Mouse (Mus musculus) thymus, postnatal 36 days (tissue): ENCODE measurements around the gene Nodal.

Experiments used
- DNase-seq, 2 experiments: peaks; one replicate each; pipeline ENCODE4 v3.0.0; 2022; ENCODE audit warnings: mixed read lengths in 2 of 2

The Nodal gene

DNA sequence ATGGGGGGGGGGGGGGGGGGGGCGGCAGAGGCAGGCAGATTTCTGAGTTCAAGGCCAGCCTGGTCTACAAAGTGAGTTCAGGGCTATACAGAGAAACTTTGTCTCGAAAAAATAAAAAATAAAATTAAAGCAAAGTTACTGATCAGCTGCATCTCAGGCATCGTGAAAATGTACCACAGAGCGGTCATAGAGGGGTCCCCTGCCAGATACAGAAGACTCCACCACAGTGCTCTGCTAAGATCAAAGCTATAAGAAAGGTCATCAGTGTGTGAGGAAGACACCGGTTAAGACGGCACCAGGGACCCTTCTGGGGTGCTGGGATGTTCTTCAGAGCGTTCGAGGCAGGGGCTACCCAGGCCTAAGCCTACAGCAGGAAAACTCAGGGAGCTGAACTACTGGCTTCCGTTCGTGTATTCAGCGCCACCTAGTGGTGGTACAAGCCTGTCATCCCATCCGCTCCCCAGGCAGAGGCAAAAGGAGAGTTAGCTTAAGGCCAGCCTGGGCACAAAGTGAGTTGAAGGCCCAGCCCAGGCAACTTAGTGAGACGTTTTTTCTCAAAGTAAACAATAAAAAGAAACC lies 18.5 kb upstream of the Nodal start:
- DNase-seq: peak; percentile 35 to 36

DNA sequence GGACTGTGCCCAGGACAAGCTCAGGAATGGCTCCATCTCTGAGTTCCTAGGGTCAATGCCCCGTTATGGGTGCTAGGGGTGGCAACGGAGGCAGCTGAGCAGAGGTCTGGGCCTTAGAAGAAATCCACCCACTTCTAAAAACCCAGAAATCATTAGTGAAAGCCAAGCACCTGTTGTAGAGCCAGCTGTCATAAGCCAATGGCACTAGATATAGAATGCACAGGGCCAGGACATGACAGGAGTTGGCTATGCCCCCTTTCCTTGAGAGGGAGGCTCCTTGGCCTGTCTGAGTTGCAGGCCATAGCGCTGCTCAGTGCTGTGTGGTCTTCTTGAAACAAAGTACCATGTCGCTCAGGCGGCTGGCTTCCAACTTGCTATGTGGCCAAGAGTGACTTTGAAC lies 17.4 kb upstream of the Nodal start:
- no peak for DNase-seq

DNA sequence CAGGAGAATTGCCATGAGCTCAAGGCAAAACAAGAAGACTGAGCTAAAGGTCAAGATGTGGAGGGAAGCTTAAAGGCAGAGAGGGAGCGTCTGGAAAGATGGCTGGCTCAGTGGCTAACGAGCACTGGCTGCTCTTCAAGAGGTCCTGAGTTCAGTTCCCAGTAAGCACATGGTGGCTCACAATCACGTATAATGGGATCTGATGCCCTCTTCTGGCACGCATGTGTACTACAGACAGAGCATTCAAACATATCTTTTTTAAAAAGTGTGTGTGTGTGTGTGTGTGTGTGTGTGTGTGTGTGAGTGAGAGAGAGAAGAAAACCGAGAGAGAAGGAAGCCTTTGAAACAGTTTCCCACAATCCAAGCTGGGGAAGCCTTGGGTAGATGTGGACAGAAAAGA lies 15.3 kb upstream of the Nodal start:
- no peak for DNase-seq

DNA sequence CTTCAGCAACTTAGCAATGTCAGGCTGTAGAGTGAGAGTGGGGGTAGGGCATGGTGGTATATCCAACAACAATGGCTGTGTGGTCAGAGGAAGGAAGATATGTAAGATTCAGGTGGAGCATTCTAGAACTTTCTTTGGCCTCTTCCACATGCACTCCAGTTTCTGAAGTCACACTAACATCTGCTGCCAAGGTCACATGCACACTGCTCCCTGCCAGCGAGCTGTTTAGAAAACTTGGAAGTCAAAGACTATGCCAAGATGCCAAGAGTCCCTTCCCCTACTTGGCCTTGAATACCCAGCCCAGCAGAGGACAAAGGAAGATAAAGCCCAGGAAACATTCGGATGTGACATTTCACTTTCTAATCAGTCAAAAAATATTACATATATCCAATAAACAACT lies 14.9 kb upstream of the Nodal start:
- no peak for DNase-seq

DNA sequence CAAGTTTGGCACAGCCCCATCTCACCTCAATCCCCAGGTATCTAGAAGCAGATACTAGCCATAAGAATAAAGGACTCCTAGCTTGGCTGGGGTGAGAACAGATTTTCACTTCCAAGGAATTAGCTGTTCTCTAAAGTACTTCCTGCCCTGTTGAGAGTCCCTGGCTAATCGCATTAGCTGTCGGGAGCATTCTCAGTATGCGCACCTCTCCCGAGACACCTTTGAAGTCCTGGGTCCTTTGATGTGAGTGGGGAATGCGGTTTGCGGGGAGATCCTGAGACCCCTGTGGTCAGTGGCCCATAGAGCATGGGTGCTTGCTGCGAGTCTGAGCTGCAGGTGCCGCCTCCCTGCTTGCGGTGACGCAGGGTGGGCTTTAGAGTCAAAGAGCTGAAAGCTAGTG lies 11.8 kb upstream of the Nodal start:
- DNase-seq: no peak

DNA sequence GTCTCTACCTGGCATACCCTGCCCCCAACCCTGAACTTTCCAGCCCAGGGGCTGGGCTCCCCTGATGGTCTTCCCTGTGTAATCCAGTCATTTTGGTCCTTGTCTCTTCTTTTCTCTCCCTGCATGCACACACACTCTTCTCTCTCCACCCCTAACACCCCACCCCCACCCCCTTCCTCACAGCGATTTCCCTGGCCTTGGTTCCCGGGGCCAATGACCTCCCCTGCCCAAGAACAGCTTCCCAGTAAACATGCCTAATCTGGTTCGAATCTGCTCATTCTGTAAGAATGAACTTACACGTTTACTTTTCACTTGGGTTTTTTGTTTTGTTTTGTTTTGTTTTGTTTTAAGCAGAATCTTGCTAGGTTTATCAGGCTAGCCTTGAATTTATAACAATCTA lies 8.0 kb upstream of the Nodal start:
- DNase-seq: no peak

DNA sequence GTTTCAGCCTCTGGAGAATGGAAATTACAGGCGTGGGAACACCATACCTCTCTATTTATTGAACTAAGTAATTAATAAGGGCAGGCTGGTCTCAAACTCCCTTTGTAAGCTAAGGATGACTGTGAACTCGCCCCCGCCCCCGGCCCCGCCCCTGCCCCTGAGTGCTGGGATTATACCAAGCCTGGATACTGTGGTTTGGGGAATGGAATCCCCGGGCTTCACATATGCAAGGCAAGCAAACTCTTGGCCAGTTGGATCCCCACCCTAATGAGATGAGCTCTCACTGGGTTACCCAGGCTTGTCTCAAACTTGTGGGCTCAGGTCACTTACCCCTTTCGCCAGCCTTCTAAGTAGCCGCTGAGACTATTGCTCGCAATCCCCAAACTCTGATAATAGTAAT lies 7.6 kb upstream of the Nodal start:
- no peak for DNase-seq

DNA sequence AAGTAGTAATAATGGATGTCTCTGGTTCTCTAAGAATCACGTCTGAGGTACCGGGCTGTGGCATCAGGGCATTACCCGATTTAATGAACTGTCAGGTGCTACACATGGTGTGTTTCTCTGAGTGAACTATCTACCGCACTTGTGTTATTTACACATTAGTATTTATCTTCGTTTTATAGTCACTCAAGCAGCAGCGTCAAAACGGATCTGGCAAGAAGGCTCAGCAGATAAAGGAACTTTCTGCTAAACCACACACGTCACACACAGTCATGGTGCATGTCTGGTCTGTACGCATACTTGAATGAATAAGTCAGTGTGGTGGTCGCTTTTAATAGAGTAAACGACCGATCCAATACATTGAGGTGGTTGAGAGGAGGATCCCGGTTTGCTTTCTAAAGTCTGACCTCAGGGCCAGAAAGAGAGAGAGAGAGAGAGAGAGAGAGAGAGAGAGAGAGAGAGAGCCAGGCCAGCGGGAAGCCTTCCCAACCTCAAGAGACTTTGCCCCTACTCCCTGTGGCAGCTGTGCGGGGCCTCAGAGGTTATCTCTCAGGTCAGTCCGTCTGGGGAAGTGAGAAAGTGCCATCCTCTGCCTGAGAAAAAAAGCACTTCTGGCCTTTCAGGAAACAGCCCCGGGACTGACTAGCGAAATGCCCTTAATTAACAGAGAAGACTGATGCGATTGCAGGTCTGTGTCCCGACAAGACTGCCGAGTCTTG lies 4.7 kb upstream of the Nodal start:
- DNase-seq: no peak

DNA sequence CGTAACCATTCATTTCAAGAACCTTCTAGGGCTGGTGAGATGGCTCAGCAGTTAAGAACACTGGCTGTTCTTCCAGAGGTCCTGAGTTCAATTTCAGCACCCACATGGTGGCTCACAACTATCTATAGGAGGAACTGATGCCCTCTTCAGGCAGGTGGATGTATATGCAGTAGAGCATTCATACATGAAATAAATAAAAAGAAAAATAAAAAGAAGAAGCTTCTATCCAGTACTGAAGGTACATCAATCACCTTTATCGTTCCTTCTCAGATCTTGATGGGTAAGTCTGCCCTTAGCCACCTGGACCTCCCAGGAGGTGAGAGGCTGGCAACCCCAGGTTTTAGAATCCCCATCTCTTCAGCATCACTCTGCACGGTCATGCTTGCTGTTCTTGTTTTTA lies 2.5 kb upstream of the Nodal start:
- DNase-seq: no peak

DNA sequence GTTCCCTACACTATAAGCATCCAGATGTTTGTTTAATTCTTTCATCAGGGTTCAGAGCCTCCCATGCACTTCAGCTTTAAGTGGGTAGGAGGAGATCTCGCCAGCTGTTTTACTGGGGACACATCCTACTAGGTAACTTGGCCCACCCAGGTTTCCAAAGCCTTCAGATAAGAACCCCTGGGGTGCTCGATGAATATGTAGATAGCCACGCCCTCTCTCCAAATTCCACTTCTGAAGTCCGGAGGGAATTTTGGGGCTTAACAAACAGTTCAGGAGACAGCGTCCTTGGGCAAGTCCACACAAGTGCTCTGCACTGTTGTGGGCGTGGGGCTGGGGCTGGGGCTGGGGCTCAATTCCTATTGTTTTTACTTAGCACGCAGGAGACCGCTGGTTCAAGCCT lies 1.9 kb upstream of the Nodal start:
- DNase-seq: no peak

DNA sequence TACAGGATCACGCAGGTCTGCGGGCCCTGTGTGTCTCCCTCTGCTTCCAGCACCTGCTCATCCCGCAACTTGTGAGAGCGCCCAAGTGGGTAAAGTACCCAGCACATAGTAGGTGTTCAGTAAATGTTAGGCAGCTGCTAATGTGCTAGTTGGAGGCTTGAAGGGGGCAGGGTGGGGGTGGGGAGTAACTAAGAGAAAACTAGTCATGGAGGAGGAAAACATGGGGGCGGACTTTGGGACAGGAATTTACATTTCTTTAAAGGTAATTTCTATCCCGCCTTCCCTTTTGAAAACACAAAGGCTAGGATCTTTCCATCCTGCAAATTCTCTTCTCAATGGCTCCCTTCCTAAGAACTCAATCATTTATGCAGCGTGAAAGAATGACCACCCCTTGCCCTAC lies 1.2 kb upstream of the Nodal start:
- no peak for DNase-seq

DNA sequence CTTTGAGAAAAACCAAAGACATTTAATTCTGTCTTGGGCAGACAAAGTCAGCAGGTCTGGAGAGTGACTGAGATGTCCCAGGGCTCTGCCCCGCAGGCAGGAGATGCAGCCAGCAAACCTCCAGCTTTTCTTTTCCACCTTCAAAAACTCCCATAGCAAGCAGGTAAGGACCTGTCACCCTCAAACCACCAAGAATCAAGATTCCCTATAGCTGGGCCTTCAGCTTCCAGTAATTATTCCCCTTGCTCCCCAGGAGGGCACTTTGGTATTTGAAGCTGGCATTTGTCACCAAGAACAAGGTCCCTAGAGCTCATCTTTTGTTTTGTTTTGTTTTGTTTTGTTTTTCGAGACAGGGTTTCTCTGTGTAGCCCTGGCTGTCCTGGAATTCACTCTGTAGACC lies 726 bp upstream of the Nodal start:
- DNase-seq: no peak

DNA sequence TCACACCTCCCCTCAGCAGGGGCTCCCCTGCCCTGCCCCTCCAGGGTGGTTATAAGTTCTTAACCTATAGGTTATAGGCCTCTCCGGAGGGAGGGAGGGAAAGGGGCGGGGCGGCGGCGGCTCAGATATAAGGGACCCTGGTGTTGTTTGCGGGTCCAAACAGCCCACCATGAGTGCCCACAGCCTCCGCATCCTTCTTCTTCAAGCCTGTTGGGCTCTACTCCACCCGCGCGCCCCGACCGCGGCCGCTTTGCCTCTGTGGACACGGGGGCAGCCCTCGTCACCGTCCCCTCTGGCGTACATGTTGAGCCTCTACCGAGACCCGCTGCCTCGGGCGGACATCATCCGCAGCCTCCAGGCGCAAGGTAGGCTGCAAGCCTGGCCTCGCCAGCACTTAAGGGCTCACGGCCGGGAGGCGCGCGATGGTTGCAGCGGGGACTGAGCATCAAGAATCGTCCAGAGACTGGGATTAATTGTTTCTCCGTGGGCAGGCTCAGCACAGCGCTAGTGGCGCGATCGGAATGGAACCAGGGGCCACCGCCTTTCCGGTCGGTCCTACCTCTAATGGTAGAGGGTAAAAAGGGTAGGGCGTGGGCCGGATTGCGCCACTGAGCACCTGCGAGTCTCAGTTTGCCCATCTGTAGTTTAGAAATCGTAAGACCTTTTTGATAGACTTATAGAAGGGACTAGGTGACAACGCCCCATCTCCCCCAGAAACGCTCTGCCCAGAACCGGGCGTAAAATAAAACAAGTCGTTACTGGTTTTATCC lies 544 bp downstream of the Nodal start:
- no peak for DNase-seq

DNA sequence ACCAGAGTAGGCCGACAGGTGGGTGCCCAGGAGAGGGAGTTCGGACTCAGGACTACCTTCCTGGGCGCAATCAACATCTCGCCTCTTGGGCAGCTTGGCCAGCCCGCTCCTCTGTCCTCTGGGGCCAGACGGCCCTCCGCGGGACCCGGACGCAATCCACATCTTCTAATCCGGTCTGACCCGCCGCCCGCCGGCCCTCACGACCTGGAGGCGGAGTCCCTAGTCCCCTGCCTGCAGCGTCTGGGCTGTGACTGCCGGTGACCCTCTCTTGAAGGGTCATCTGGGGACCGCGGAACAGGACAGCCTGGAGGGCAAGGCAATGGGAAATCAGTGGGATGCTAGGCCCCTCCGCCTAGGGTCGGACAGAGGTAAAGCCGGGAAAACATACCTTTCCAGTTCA lies 1.4 kb downstream of the Nodal start:
- no peak for DNase-seq

DNA sequence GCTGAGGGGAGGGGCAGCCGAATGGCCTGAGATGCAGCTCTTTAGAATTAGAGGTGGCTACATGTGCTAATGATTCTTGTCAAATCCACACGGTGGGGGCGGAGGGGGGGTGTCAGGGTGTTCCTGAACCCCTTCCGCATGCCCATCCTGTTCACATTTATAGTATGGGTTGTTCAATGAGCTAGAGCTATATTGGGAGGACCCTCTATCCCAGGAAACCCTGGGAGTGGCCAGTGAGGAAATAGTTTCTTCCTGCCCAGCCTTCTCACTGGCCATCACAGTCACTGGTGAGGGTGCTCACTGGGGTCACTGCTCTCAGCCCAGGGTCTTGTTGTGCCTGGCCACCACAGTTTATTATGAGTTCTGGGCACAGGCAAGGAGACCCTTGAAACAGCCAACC lies 2.2 kb downstream of the Nodal start:
- no peak for DNase-seq

DNA sequence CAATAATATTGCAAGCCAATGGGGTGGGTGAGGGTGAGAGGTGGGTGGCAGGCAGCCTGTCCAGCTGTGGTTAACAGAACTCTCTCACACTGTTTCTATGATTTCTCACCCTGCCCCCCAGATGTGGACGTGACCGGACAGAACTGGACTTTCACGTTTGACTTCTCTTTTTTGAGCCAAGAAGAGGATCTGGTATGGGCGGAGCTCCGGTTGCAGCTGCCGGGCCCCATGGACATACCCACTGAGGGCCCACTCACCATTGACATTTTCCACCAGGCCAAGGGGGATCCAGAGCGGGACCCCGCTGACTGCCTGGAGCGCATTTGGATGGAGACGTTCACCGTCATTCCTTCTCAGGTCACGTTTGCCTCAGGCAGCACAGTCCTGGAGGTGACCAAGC lies 5.1 kb downstream of the Nodal start:
- no peak for DNase-seq

DNA sequence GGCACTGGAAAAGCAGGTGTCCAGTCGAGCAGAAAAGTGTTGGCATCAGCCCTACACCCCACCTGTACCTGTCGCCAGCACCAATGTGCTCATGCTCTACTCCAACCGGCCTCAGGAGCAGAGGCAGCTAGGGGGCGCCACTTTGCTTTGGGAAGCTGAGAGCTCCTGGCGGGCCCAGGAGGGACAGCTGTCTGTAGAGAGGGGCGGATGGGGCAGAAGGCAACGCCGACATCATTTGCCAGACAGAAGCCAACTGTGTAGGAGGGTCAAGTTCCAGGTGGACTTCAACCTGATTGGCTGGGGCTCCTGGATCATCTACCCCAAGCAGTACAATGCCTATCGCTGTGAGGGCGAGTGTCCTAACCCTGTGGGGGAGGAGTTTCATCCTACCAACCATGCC lies 5.5 kb downstream of the Nodal start:
- DNase-seq: peak; percentile 51 to 54

DNA sequence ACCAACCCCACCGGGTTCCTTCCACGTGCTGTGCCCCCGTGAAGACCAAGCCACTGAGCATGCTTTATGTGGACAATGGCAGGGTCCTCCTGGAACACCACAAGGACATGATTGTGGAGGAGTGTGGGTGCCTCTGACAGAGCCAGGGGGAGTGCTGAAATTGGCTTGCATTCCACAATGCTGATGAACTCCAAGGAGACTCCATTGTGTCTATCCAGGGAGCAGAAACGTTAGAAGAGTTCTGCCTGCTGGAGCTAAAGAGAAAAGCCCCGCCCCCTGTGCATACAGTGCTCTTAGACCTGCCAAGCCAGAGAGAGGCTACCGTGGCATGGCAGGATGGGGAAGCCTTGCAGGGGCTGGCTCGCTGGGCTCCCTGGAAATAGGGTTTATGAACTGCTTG lies 6.7 kb downstream of the Nodal start:
- no peak for DNase-seq

DNA sequence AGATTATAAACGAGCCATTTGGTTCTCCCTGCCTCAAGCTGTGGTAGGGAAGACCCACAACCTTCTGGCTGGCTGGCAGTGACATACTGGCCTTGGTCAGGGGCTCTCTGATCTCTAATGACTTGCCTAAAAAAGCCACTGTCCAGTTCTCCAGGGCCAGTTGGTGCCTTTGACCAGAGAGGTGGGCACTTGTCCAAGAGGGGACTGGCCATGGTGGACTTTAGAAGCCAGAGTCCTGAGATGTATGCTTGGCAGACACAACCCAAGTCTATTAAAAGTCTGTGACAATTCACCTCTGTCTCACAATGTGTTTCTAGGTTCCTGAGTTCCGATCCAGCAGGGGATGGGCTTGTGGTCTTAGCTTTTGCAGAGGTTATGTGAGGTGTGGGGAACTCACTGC lies 7.3 kb downstream of the Nodal start:
- no peak for DNase-seq

DNA sequence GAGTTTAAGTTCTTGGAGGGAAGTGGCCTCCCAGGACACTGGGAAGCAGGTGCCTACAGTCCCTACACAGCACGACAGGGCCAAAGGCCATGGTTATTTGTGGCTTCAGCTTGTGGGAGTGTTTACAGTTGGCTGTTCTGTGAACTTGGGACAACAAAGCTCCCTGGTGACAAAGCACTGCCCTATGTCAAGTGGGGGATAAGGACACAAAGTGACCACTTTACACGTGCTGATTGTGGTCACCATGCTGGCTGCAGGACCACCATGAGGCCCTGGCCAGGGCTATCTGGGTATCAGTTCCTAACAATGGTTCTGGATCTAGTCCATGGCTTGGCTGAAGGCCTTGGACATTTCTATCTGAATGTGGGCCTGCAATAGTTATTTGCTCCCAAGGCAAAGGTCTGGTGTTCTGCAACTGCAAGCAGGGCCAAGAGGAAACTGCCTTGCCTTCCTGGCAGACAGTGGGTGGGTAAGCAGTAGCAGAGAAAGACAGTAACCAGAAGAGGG lies 8.5 kb downstream of the Nodal start:
- DNase-seq: no peak

DNA sequence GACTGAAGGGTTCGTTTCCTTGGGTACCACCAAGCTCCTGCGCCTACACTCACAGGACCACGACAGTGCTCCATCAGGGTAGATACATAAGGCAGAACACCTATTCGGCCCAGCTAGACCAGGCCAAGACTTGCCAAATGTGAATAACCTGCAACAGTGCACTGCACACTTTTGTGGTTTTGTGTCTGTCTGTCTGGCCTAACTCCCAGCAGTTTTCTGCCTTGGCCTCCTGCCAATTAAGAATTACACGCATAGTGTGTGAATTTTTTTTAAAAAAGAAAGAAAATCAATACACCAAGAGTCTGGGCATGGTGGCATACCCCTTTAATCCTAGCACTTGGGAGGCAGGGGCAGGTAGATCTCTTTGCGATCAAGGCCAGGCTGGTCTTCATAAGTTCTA lies 10.2 kb downstream of the Nodal start:
- DNase-seq: no peak

DNA sequence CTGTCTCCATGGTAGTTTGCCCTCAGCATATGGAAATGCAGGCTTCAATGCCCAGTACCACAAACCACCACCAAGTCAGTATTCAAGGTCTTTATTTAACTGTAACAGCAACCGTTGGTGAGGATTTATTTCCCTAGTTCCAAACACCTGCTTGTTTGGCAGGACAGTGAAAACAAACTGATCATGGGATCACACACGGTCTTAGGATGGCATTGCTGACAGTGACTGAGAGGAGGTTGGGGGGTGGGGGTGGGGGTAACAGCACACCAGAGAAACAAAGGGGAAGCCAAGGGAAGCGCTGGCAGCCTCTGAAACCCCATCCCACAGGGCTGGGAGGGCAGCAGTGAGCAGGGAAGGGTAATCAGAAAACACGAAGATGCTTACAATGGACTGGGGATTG lies 10.6 kb downstream of the Nodal start:
- no peak for DNase-seq

DNA sequence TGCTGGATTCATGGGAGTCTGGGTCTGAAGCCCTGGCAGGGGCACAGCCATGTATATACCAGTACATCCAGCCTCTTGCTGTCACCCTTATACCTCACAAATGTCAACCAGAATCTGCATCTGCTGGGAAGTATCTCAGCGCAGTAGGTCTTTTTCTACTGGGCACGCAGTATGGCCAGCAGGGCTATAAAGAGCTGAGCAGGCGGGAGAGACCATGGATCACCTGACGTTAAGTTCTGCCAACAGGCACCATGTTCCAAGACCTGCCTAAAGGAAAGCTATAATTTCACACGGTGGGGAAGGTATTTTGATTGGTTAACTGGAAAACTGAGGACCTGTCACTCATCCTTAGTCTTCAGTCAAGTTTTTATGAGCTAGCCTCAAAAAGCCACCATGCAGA lies 11.3 kb downstream of the Nodal start:
- no peak for DNase-seq

DNA sequence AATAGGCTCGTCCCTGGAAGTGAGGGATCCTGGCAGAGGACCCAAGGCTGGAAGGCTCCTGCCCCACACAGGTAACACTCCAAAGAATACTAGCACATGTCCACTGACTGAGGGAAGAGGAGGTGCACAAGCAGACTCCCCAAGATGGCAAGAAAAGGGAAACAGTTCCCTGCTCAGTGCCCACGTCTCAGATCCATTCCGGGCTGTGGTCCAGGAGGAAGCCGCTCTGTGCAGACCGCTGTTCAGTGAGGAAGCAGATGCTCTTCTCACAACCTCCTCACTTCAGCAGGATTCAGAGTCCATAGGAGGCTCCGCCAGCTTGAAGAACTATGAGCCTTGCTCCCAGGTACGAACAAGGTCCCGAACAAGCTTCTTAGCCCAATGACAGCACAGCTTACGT lies 13.6 kb downstream of the Nodal start:
- no peak for DNase-seq
